ENCODE assay signal across 19 mouse cellular contexts in the genomic region with DNA sequence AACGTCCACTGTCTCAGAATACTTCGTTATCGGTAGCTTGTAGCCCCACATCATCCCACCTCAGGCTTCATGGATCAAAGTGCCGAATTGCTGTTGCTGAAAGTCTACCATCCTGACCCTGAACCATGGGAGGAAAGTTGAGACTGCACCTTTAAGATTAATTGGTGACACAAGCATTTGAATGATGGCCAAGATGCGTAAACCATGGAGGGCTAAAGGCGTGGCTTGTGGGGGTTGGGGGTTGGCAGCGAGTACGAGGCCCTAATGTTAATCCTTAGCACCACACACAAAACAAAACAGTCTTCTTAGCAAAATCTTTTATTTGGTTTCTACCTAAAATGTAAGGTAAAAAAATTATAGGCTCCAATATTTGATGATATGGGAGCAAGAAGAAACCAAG. TPM values are rescaled to one million over a fixed set of nuclear protein-coding genes. Genes with fewer than 3 reads are reported as not detected.
A peak's percentile ranks its signal among the peaks of the same experiment; 100 is the strongest.
DNase-seq lines count a peak whose midpoint lies in the region; ATAC-seq and TF ChIP-seq lines count a peak whose summit lies in the region.
"Had no signal": no experiment of that assay in that cellular context is flagged by ENCODE, and none has a peak within 500 bp of the region (broad histone marks: within the 10 kb centered on the region; RNA-seq: fewer than 3 reads in every experiment).

No protein-coding gene starts in this region.

- ATAC-seq in megakaryocyte-erythroid progenitor cell, adult 5-6 weeks (replicated peaks; ENCODE audit: low FRiP score, low TSS enrichment, poor library complexity, severe bottlenecking) = peak; percentile 51; the same call in 1 of the 2 replicates
- ATAC-seq: activated CD4-positive, CD25-positive, alpha-beta regulatory T cell, adult 4 months; Patski had no signal

- TF ChIP-seq RAD21 in MEL (IDR thresholded peaks at IDR 0.05; ENCODE audit: low read depth, low read length) = no peak

- no peaks in the 10 kb centered on the region for H3K79me2 ChIP-seq in MEL (ENCODE audit: control insufficient read depth, insufficient read depth, low read length, poor library complexity)

- peak; percentile 40 for DNase-seq in heart, adult 11 months
- no peak for DNase-seq in heart, postnatal 14 days
- peak; percentile 61 for DNase-seq in MEL (ENCODE audit: low read depth, low spot score)
- peak; percentile 37 for DNase-seq in MN1 (ENCODE audit: low spot score)
- DNase-seq in spleen, postnatal 10 days (ENCODE audit: low spot score in 2 of 2) = no peak
- DNase-seq in ovary, adult 18-20 months (ENCODE audit: low spot score) = no peak
- DNase-seq: adrenal gland, postnatal 14 days; cerebellum, adult 18-20 months; cerebellum, postnatal 25 days; gastrocnemius, adult 2 months; gastrocnemius, postnatal 25 days; heart, postnatal 10 days; kidney, adult 11 months had no signal

- intact Hi-C loops in heart, postnatal 14 days (cut with DNase I) = no loop called here

- no peak for TF ChIP-seq EP300 in MEL (IDR thresholded peaks at IDR 0.05; ENCODE audit: low read depth in 1 of 2, low read length in 2 of 2)

- no peak overlapping the region for H3K4me3 ChIP-seq in MEL (ENCODE audit: control insufficient read depth in 1 of 2, insufficient read depth in 1 of 2, low read depth in 2 of 2, low read length in 2 of 2)
- H3K4me3 ChIP-seq: embryonic facial prominence, embryonic 13.5 days; forebrain, embryonic 12.5 days; gastrocnemius, adult 2 months; hindbrain, embryonic 15.5 days had no signal

- no peaks in the 10 kb centered on the region for H3K27me3 ChIP-seq in MEL (ENCODE audit: control insufficient read depth in 1 of 2, insufficient read depth in 2 of 2, low read length in 2 of 2)
- H3K27me3 ChIP-seq: embryonic facial prominence, embryonic 13.5 days; forebrain, embryonic 12.5 days; hindbrain, embryonic 15.5 days; Patski had no signal

- peaks cover 0 to 25% of the 10 kb centered on the region in 2 experiments; a peak in 3 of 4 replicates for H3K36me3 ChIP-seq in MEL (ENCODE audit: control insufficient read depth in 1 of 2, insufficient read depth in 2 of 2, low read length in 2 of 2)

- no peak overlapping the region for H3K27ac ChIP-seq in MEL (ENCODE audit: control insufficient read depth, low read depth, low read length)
- H3K27ac ChIP-seq: embryonic facial prominence, embryonic 13.5 days; forebrain, embryonic 12.5 days; gastrocnemius, adult 2 months; hindbrain, embryonic 15.5 days had no signal

- no peak overlapping the region for H3K9ac ChIP-seq in MEL (ENCODE audit: control insufficient read depth, low read depth, low read length, poor library complexity, severe bottlenecking)
- H3K9ac ChIP-seq: embryonic facial prominence, embryonic 13.5 days; forebrain, embryonic 12.5 days; hindbrain, embryonic 15.5 days had no signal

- H3K9me3 ChIP-seq in MEL (replicated peaks; ENCODE audit: insufficient read depth, low read length) = no peaks in the 10 kb centered on the region
- H3K9me3 ChIP-seq: embryonic facial prominence, embryonic 13.5 days; forebrain, embryonic 12.5 days; hindbrain, embryonic 15.5 days had no signal

- no peak for TF ChIP-seq CTCF in MEL (IDR thresholded peaks at IDR 0.05 in 2 of 3, conservative IDR thresholded peaks at IDR 0.05 in 1 of 3; ENCODE audit: control insufficient read depth in 1 of 3, insufficient read depth in 1 of 3, low read depth in 2 of 3, low read length in 3 of 3, poor library complexity in 1 of 3, severe bottlenecking in 1 of 3)

- H3K4me1 ChIP-seq in MEL (ENCODE audit: control insufficient read depth in 1 of 2, insufficient read depth in 2 of 2, low read length in 2 of 2) = peaks cover 5 to 21% of the 10 kb centered on the region in 2 experiments; a peak in 3 of 4 replicates
- H3K4me1 ChIP-seq: embryonic facial prominence, embryonic 13.5 days; forebrain, embryonic 12.5 days; hindbrain, embryonic 15.5 days had no signal

- TF ChIP-seq POLR2A in MEL (IDR thresholded peaks at IDR 0.05; ENCODE audit: control insufficient read depth in 1 of 2, insufficient read depth in 1 of 2, low read depth in 1 of 2, low read length in 2 of 2, poor library complexity in 1 of 2) = no peak

TF ChIP-seq in MEL, 35 proteins besides CTCF, POLR2A, EP300 and RAD21:
- TF ChIP-seq CHD2 (IDR thresholded peaks at IDR 0.05; ENCODE audit: low read length) = no peak
- no peak for TF ChIP-seq KAT2A (conservative IDR thresholded peaks at IDR 0.05; ENCODE audit: low read depth, low read length)
- TF ChIP-seq ETS1 (IDR thresholded peaks at IDR 0.05; ENCODE audit: low read depth, low read length) = peak; percentile 49; the same call in 1 of the 2 replicates
- TF ChIP-seq ZMIZ1 (IDR thresholded peaks at IDR 0.05; ENCODE audit: low read depth, low read length) = no peak
TF ChIP-seq in MEL: peak in this region for 1.

RNA-seq across cellular contexts. Expression of gene Plac8, which starts 18.6 kb away (rescaled TPM):
- 1 to 10 TPM; 1.5 to 2.4 TPM for total RNA-seq in heart, postnatal 14 days (2021)
- 4.9 and 7.1 TPM in 2 replicates for total RNA-seq in MEL (2012; rRNA removed)
- polyA plus RNA-seq in MEL (2012; ENCODE audit: insufficient read depth in 1 of 2, insufficient read length in 2 of 2, low read depth in 1 of 2, low replicate concordance in 2 of 2, missing spikeins in 1 of 2) = 10 to 100 TPM in 1 of 2 experiments, not detected in 1; 10.6 TPM
- total RNA-seq in megakaryocyte-erythroid progenitor cell, adult 5-6 weeks (2014; fragmentation: Nextera tagmentation) = 205 and 254 TPM in 2 replicates
- total RNA-seq in megakaryocyte-erythroid progenitor cell, adult 5-6 weeks (2017) = 198 and 535 TPM in 2 replicates
- total RNA-seq: gastrocnemius, adult 2 months had no signal

RNA-seq across cellular contexts. Expression of gene Cops4, which starts 35.3 kb away (rescaled TPM):
- total RNA-seq in heart, postnatal 14 days (2021) = 10 to 100 TPM; 73.4 to 77.0 TPM
- total RNA-seq in MEL (2012; rRNA removed) = 142 and 143 TPM in 2 replicates
- 100 to 1,000 TPM; 112 to 626 TPM for polyA plus RNA-seq in MEL (2012; ENCODE audit: insufficient read depth in 1 of 2, insufficient read length in 2 of 2, low read depth in 1 of 2, low replicate concordance in 2 of 2, missing spikeins in 1 of 2)
- 86.0 and 93.6 TPM in 2 replicates for total RNA-seq in megakaryocyte-erythroid progenitor cell, adult 5-6 weeks (2014; fragmentation: Nextera tagmentation)
- total RNA-seq in megakaryocyte-erythroid progenitor cell, adult 5-6 weeks (2017) = 186 and 187 TPM in 2 replicates

RNA-seq across cellular contexts. Expression of gene Lin54, which starts 53.0 kb away (rescaled TPM):
- 10 to 100 TPM in 1 of 2 experiments, 1 to 10 TPM in 1; 8.4 to 12.8 TPM for total RNA-seq in heart, postnatal 14 days (2021)
- total RNA-seq in MEL (2012; rRNA removed) = 14.1 and 14.4 TPM in 2 replicates
- 10 to 100 TPM in 1 of 2 experiments, not detected in 1; 16.0 TPM for polyA plus RNA-seq in MEL (2012; ENCODE audit: insufficient read depth in 1 of 2, insufficient read length in 2 of 2, low read depth in 1 of 2, low replicate concordance in 2 of 2, missing spikeins in 1 of 2)
- 40.5 and 45.3 TPM in 2 replicates for total RNA-seq in megakaryocyte-erythroid progenitor cell, adult 5-6 weeks (2014; fragmentation: Nextera tagmentation)
- total RNA-seq in megakaryocyte-erythroid progenitor cell, adult 5-6 weeks (2017) = 32.1 and 56.5 TPM in 2 replicates

Comparison
In these comparisons a context has a peak if more than half of its experiments do, and no peak if none do; other contexts are left out.
1. DNase-seq: peak in heart, adult 11 months (single experiment), MEL (single experiment) and MN1 (single experiment); none in heart, postnatal 14 days (0 of 2), spleen, postnatal 10 days (0 of 2) and ovary, adult 18-20 months (single experiment).
2. RNA of gene Plac8, which starts 18.6 kb away (total RNA-seq): 198 to 535 TPM in megakaryocyte-erythroid progenitor cell, adult 5-6 weeks; 4.9 to 7.1 TPM in MEL and 1.5 to 2.4 TPM in heart, postnatal 14 days; every median in the first group is over 10 times any median in the second.